Mouse (Mus musculus) left cerebral cortex, adult 11 months (tissue): ENCODE measurements around the gene Cd180.
A peak's percentile ranks its signal among the peaks of the same experiment; 100 is the strongest.

Experiments
- DNase-seq: peaks from one replicate; pipeline ENCODE4 v3.0.0; 2022; ENCODE audit warnings: low spot score

Gene Cd180

GRCm38 (mm10) chr13:102693341-102693801 lies at the start of gene Cd180:
Gene Cd180 (plus strand): TSS chr13:102693558.
- DNase-seq, result no peak

GRCm38 (mm10) chr13:102644344-102644743 lies 49.0 kb upstream of the Cd180 start:
- DNase-seq, result no peak

GRCm38 (mm10) chr13:102644789-102645551 lies 48.4 kb upstream of the Cd180 start:
- DNase-seq, result peak; percentile 80

- DNase-seq, result no peak
These were observed 47.0 kb upstream of the Cd180 start for GRCm38 (mm10) chr13:102646271-102646771.

GRCm38 (mm10) chr13:102647511-102647910 lies 45.8 kb upstream of the Cd180 start:
- no peak for DNase-seq

- DNase-seq, result no peak
These were observed 41.0 kb upstream of the Cd180 start for GRCm38 (mm10) chr13:102652303-102652889.

GRCm38 (mm10) chr13:102655071-102655570 lies 38.2 kb upstream of the Cd180 start:
- no peak for DNase-seq

GRCm38 (mm10) chr13:102656153-102656690 lies 37.1 kb upstream of the Cd180 start:
- no peak for DNase-seq

GRCm38 (mm10) chr13:102658223-102658839 lies 35.0 kb upstream of the Cd180 start:
- DNase-seq, result no peak

GRCm38 (mm10) chr13:102664041-102664440 lies 29.3 kb upstream of the Cd180 start:
- no peak for DNase-seq

GRCm38 (mm10) chr13:102664843-102665587 lies 28.3 kb upstream of the Cd180 start:
- DNase-seq, result peak; percentile 56

- no peak for DNase-seq
These were observed 27.6 kb upstream of the Cd180 start for GRCm38 (mm10) chr13:102665588-102666232.

- DNase-seq, result no peak
These were observed 27.1 kb upstream of the Cd180 start for GRCm38 (mm10) chr13:102666233-102666614.

- no peak for DNase-seq
These were observed 26.6 kb upstream of the Cd180 start for GRCm38 (mm10) chr13:102666731-102667130.

GRCm38 (mm10) chr13:102667401-102667800 lies 26.0 kb upstream of the Cd180 start:
- no peak for DNase-seq

- no peak for DNase-seq
These were observed 25.5 kb upstream of the Cd180 start for GRCm38 (mm10) chr13:102667842-102668241.

- DNase-seq, result no peak
These were observed 24.4 kb upstream of the Cd180 start for GRCm38 (mm10) chr13:102668933-102669332.

- no peak for DNase-seq
These were observed 23.7 kb upstream of the Cd180 start for GRCm38 (mm10) chr13:102669522-102670256.

- no peak for DNase-seq
These were observed 22.9 kb upstream of the Cd180 start for GRCm38 (mm10) chr13:102670503-102670902.

- no peak for DNase-seq
These were observed 19.3 kb upstream of the Cd180 start for GRCm38 (mm10) chr13:102674083-102674482.
